Mouse (Mus musculus) neural tube, embryonic 15.5 days (tissue): ENCODE measurements at regions not wholly inside any gene's neighbourhood (a gene's known extent, or its start where the extent isn't known, plus 50 kb on each side); places are given as distances from the start of the nearest gene placed in this dataset.
A peak's percentile ranks its signal among the peaks of the same experiment; 100 is the strongest.

Experiments used
- ATAC-seq: fragments of 200-750 bp; cut with Nextera tagmentation; 2 replicates; pipeline ENCODE4 v1.8.0; 2017; ENCODE audit warnings: mild to moderate bottlenecking, moderate TSS enrichment, moderate library complexity; ENCODE audit not compliant: low FRiP score
- H3K27ac ChIP-seq: fragments of 300-500 bp; sonication (generic); replicated peaks from 2 replicates; pipeline ENCODE4 v1.5.1; 2015; ENCODE audit warnings: mild to moderate bottlenecking, inconsistent platforms
- H3K27me3 ChIP-seq: fragments of 300-500 bp; sonication (generic); replicated peaks from 2 replicates; pipeline ENCODE4 v1.6.1; 2015; ENCODE audit warnings: inconsistent platforms
- H3K36me3 ChIP-seq: fragments of 300-500 bp; sonication (generic); 2 replicates; pipeline ENCODE4 v1.6.1; 2015; ENCODE audit warnings: inconsistent platforms
- H3K4me1 ChIP-seq: fragments of 300-500 bp; sonication (generic); 2 replicates; pipeline ENCODE4 v1.6.1; 2015; ENCODE audit warnings: inconsistent platforms
- H3K4me2 ChIP-seq: fragments of 300-500 bp; sonication (generic); 2 replicates; pipeline ENCODE4 v1.6.1; 2015; ENCODE audit warnings: inconsistent platforms, mild to moderate bottlenecking, moderate library complexity
- H3K4me3 ChIP-seq: fragments of 300-500 bp; sonication (generic); replicated peaks from 2 replicates; pipeline ENCODE4 v1.5.1; 2015; ENCODE audit warnings: mild to moderate bottlenecking, inconsistent platforms
- H3K9ac ChIP-seq: fragments of 300-500 bp; sonication (generic); replicated peaks from 2 replicates; pipeline ENCODE4 v1.6.1; 2015; ENCODE audit warnings: mild to moderate bottlenecking, inconsistent platforms
- H3K9me3 ChIP-seq: fragments of 300-500 bp; sonication (generic); replicated peaks from 2 replicates; pipeline ENCODE4 v1.6.1; 2016; ENCODE audit warnings: inconsistent platforms
- WGBS: fragments of 180-500 bp; shearing (Covaris S2); methylation state at CpG from one replicate; pipeline ENCODE4 v1.1.7; 2015; ENCODE audit warnings: mixed read lengths; 5-methylcytosine and 5-hydroxymethylcytosine counted together

- Histone ChIP-seq H3K4me1 (no peaks in the 10 kb centered on the region), H3K36me3 (no peaks in the 10 kb centered on the region), H3K9me3 (no peaks in the 10 kb centered on the region), H3K4me3 (no peak overlapping the region), H3K27ac (no peak overlapping the region), H3K4me2 (no peak overlapping the region), H3K27me3 (no peaks in the 10 kb centered on the region), H3K9ac (no peak overlapping the region)
- no peak for ATAC-seq
- 64% methylated on average over 3 of the region's 3 CpGs for WGBS
Measured at GRCm38 (mm10) chr14:114875101-114875500, 216.9 kb upstream of the Gpc5 start.

DNA sequence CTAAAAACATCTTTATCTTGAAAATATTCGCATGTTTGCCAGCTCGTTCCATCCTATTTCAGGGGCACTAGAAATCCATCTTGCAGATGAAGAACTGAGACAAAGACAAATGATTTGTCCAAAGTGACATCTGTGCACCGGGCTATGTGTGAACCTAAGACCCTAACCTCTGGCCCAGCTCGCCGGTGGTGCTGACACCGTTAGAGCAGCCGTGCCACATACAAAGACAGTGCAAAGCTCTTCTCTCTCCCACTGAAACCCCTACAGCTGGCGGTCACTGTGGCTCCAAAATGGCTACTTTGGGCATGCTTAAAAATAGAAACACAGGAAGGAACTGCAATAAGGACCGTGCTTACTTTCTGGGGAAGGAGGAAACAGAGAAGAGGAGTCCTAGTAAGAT is 215.6 kb upstream of the Gpc5 start:
- no peaks in the 10 kb centered on the region for H3K36me3 ChIP-seq
- H3K4me1 ChIP-seq: no peaks in the 10 kb centered on the region
- no peak overlapping the region for H3K27ac ChIP-seq
- H3K4me2 ChIP-seq: no peak overlapping the region
- WGBS: 56% methylated on average over 9 of the region's 9 CpGs
- H3K9ac ChIP-seq: no peak overlapping the region
- H3K27me3 ChIP-seq: no peaks in the 10 kb centered on the region
- H3K4me3 ChIP-seq: no peak overlapping the region
- H3K9me3 ChIP-seq: no peaks in the 10 kb centered on the region
- ATAC-seq: no peak

DNA sequence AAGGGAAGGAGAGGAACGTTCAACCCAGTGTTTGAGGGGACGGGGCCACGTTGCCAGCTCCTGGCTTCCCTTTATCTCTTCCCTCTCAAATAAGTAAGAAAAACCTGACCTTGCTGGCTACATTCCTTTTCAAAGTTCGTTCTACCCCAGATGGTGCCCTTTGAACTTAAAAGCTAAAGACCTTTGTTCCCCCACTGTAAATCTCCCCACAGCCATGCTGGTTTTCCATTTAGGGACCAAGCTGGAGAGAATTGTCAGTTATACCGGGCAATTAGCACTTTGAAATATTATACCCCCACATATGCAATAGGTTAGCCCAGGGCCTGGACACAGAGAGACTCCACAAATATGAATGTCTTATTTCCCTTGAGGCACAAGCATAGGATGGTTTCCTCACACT is 214.5 kb upstream of the Gpc5 start:
- ATAC-seq: no peak
- H3K27me3 ChIP-seq: no peaks in the 10 kb centered on the region
- H3K36me3 ChIP-seq: no peaks in the 10 kb centered on the region
- no peaks in the 10 kb centered on the region for H3K4me1 ChIP-seq
- no peak overlapping the region for H3K27ac ChIP-seq
- H3K4me2 ChIP-seq: no peak overlapping the region
- WGBS: 13% methylated on average over 5 of the region's 5 CpGs
- H3K9ac ChIP-seq: no peak overlapping the region
- H3K9me3 ChIP-seq: no peaks in the 10 kb centered on the region
- H3K4me3 ChIP-seq: no peak overlapping the region

- Histone ChIP-seq H3K9me3 (no peaks in the 10 kb centered on the region), H3K4me1 (no peaks in the 10 kb centered on the region), H3K4me3 (no peak overlapping the region), H3K36me3 (no peaks in the 10 kb centered on the region), H3K27ac (no peak overlapping the region), H3K27me3 (no peaks in the 10 kb centered on the region), H3K9ac (no peak overlapping the region), H3K4me2 (no peak overlapping the region)
- peak; percentile 63; the same call in 1 of the 2 replicates for ATAC-seq
- WGBS: 64% methylated on average over 4 of the region's 4 CpGs
Measured at GRCm38 (mm10) chr14:114880291-114880690, 211.7 kb upstream of the Gpc5 start.

GRCm38 (mm10) chr14:114904109-114904508 is 187.9 kb upstream of the Gpc5 start:
- Histone ChIP-seq H3K36me3 (no peaks in the 10 kb centered on the region), H3K27ac (no peak overlapping the region), H3K4me3 (no peak overlapping the region), H3K4me1 (no peaks in the 10 kb centered on the region), H3K9ac (no peak overlapping the region), H3K4me2 (no peak overlapping the region), H3K9me3 (no peaks in the 10 kb centered on the region), H3K27me3 (no peaks in the 10 kb centered on the region)
- no peak for ATAC-seq
- 89% methylated on average over 2 of the region's 2 CpGs for WGBS

DNA sequence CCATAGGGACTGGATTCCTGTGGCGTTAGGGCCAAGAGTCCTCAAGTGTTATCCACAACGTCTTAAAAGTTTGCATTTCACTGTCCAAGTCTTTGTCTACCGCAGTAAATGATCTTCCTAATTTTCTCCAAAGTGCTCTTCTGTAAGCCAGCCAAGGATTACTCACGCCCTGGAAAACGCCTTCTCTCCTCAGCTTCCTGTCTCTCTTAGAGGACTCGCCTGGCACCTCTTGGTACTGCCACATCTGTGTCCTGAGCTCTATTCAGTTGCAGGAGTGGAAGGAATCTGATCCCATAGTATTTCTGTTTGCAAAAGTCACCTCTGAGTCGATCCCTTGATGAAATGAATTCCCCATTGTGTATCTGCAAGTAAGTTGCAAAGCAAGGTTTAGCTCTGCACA is 179.7 kb upstream of the Gpc5 start:
- ATAC-seq: no peak
- H3K9me3 ChIP-seq: no peaks in the 10 kb centered on the region
- H3K9ac ChIP-seq: no peak overlapping the region
- no peak overlapping the region for H3K4me2 ChIP-seq
- H3K4me3 ChIP-seq: no peak overlapping the region
- no peak overlapping the region for H3K27ac ChIP-seq
- no peaks in the 10 kb centered on the region for H3K36me3 ChIP-seq
- no peaks in the 10 kb centered on the region for H3K4me1 ChIP-seq
- 81% methylated on average over 7 of the region's 7 CpGs for WGBS
- no peaks in the 10 kb centered on the region for H3K27me3 ChIP-seq

- no peak overlapping the region for H3K27ac ChIP-seq
- no peak overlapping the region for H3K9ac ChIP-seq
- ATAC-seq: no peak
Measured at GRCm38 (mm10) chr14:114913238-114913637, 178.8 kb upstream of the Gpc5 start.

GRCm38 (mm10) chr14:114945744-114946143 is 146.3 kb upstream of the Gpc5 start:
- H3K4me2 ChIP-seq: no peak overlapping the region
- no peak overlapping the region for H3K4me3 ChIP-seq
- no peaks in the 10 kb centered on the region for H3K36me3 ChIP-seq
- no peak overlapping the region for H3K27ac ChIP-seq
- no peaks in the 10 kb centered on the region for H3K4me1 ChIP-seq
- no peaks in the 10 kb centered on the region for H3K27me3 ChIP-seq
- WGBS: 80% methylated on average over 6 of the region's 6 CpGs
- H3K9me3 ChIP-seq: no peaks in the 10 kb centered on the region
- no peak overlapping the region for H3K9ac ChIP-seq
- no peak for ATAC-seq

More at GRCm38 (mm10) chr14:114913238-114913637, 178.8 kb upstream of the Gpc5 start:
- H3K27me3 ChIP-seq: no peaks in the 10 kb centered on the region
- H3K36me3 ChIP-seq: no peaks in the 10 kb centered on the region
- no peak overlapping the region for H3K4me3 ChIP-seq
- no peaks in the 10 kb centered on the region for H3K4me1 ChIP-seq
- H3K4me2 ChIP-seq: no peak overlapping the region
- H3K9me3 ChIP-seq: no peaks in the 10 kb centered on the region
- WGBS: 55% methylated on average over 5 of the region's 5 CpGs

- H3K27ac ChIP-seq: no peak overlapping the region
- 58% methylated on average over 7 of the region's 7 CpGs for WGBS
Measured at GRCm38 (mm10) chr14:114946321-114946720, 145.7 kb upstream of the Gpc5 start.

DNA sequence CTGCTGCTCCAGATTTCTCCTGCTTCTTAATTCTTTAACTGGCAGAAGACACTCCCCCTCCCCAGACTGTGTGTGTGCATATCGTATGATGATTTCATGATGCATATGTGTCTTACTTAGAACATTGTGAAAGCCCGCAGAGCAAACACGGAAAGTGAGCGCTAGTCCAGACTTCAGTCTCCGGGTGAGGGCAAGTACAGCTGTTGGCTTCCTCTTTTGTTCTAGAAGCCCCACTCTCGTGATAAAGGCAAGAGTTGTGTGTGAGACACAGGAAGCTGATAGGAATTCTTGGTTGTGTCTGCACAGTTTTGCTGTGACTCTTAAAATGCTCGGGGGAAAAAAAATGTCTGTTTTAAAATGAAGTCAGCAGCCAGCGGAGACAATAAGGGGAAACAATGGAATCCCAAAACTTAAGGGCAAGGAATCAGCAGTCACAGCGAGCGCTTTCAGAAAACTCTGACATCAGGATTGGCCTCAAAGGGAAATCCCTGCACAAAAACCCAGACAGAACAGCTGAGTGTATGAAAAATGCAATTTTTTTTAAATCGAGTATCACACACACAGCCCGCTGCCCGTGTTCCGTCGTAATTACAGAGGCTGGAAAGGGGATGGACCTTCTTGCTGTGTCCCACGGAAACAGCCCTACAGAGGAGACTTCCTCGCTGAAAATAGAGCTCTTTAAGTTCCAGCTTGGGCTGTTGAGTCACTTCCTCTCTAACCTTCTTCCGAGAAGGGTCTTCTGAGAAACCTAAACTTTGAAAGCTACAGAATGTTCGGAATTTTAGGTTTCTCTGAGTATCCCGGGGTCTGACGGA is 143.5 kb upstream of the Gpc5 start:
- Histone ChIP-seq H3K4me2 (peak overlapping the region; percentile 36), H3K9ac (no peak overlapping the region), H3K9me3 (no peaks in the 10 kb centered on the region), H3K36me3 (no peaks in the 10 kb centered on the region), H3K4me3 (no peak overlapping the region), H3K27me3 (no peaks in the 10 kb centered on the region), H3K4me1 (peaks cover 3% of the 10 kb centered on the region; the same call in 1 of the 2 replicates), H3K27ac (peak overlapping the region; percentile 28)
- 57% methylated on average over 21 of the region's 21 CpGs for WGBS
- no peak for ATAC-seq

More at GRCm38 (mm10) chr14:114946321-114946720, 145.7 kb upstream of the Gpc5 start:
- no peak overlapping the region for H3K4me3 ChIP-seq
- H3K9me3 ChIP-seq: no peaks in the 10 kb centered on the region
- no peak overlapping the region for H3K4me2 ChIP-seq
- ATAC-seq: no peak
- no peaks in the 10 kb centered on the region for H3K4me1 ChIP-seq
- H3K36me3 ChIP-seq: no peaks in the 10 kb centered on the region
- no peaks in the 10 kb centered on the region for H3K27me3 ChIP-seq
- H3K9ac ChIP-seq: no peak overlapping the region

DNA sequence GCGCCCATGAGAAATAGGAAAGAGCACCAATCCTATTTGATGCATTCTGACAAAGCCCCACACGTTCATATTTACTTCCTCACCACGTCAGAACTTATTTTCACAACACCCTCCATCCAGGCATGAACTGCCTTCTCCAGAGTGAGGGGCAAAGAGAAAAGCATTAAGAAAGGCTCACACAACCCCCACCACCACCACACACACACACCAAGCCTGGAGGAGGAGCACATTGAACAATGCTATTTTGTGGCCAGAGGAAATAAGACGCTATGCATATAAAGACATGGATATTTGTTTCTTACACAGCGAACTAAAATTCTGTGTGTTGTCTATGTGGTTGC is 142.9 kb upstream of the Gpc5 start:
- peak overlapping the region; percentile 36 for H3K4me2 ChIP-seq
- WGBS: 79% methylated on average over 5 of the region's 5 CpGs
- no peak for ATAC-seq
- H3K9ac ChIP-seq: no peak overlapping the region
- H3K9me3 ChIP-seq: no peaks in the 10 kb centered on the region
- no peaks in the 10 kb centered on the region for H3K27me3 ChIP-seq
- H3K27ac ChIP-seq: no peak overlapping the region
- H3K36me3 ChIP-seq: no peaks in the 10 kb centered on the region
- H3K4me1 ChIP-seq: peaks cover 3% of the 10 kb centered on the region; the same call in 1 of the 2 replicates
- no peak overlapping the region for H3K4me3 ChIP-seq

GRCm38 (mm10) chr14:114952280-114952679 is 139.7 kb upstream of the Gpc5 start:
- Histone ChIP-seq H3K27me3 (no peaks in the 10 kb centered on the region), H3K4me2 (no peak overlapping the region), H3K27ac (no peak overlapping the region), H3K9ac (no peak overlapping the region), H3K36me3 (no peaks in the 10 kb centered on the region), H3K4me1 (peaks cover 3% of the 10 kb centered on the region; the same call in 1 of the 2 replicates), H3K9me3 (no peaks in the 10 kb centered on the region), H3K4me3 (no peak overlapping the region)
- 6% methylated on average over 5 of the region's 5 CpGs for WGBS
- ATAC-seq: no peak
